Mouse (Mus musculus): Measurements from ENCODE around the gene Crygn. TPM values are rescaled to one million over a fixed set of nuclear protein-coding genes. Genes with fewer than 3 reads are reported as not detected.

Crygn gene
- polyA plus RNA-seq, 1 experiment: not detected

DNA sequence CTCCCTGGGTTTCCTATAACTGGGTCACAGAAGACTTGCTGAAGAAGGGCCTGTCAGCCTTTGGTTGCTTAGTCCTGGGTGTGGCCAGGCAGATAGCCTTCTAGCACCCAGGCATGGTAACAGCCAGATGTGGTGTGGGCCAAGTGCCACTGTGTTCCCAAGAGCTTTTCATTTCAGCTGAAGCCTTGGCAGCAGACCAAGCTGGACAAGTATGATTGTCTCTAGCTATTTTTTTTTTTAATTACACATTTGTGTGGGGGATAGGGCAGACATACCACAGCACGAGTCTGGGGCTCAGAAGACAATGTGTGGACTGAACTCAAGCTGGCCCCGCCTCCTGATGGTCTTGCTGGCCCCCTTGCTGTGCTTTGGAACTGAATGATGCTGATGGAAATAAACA is 47.8 kb downstream of the Crygn start:
- 80% methylated on average over 2 of the region's 2 CpGs for WGBS
- Histone ChIP-seq H3K4me3 (ENCODE audit: low read depth, low read length) (no peak overlapping the region), H3K27me3 (ENCODE audit: control insufficient read depth, insufficient read depth, low read length) (no peaks in the 10 kb centered on the region), H3K36me3 (ENCODE audit: control insufficient read depth, insufficient read depth, low read length) (peaks cover 55% of the 10 kb centered on the region), H3K27ac (ENCODE audit: insufficient read depth, low read depth, low read length) (no peak overlapping the region), H3K4me1 (ENCODE audit: control insufficient read depth, insufficient read depth, insufficient read length, low read length) (no peaks in the 10 kb centered on the region)
- no peak for TF ChIP-seq CTCF (IDR thresholded peaks at IDR 0.05; ENCODE audit: extremely low read depth, insufficient read length, insufficient replicate concordance, low read depth, low read length)
- no peak for TF ChIP-seq POLR2A (IDR thresholded peaks at IDR 0.05; ENCODE audit: low read depth, low read length)

DNA sequence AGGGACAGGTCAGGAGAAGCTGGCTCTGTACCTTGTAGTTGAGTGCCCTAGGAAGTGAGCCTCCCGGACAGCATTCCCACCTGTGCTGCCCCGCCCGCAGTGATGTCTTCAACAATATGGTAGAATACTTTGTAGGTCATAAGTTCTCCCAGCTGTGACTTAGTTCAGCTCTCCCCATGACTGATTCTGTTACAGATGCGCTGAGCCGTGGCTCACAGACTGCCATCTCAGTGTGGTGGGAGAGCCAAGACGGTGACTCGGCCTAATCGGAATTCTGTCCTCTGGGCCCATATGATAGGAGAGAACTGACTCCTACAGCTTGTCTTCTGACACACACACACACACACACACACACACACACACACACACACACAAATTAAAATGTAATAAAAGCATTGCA is 53.2 kb downstream of the Crygn start:
- Histone ChIP-seq H3K36me3 (ENCODE audit: control insufficient read depth, insufficient read depth, low read length) (peaks cover 88% of the 10 kb centered on the region), H3K4me3 (ENCODE audit: low read depth, low read length) (no peak overlapping the region), H3K27ac (ENCODE audit: insufficient read depth, low read depth, low read length) (no peak overlapping the region), H3K4me1 (ENCODE audit: control insufficient read depth, insufficient read depth, insufficient read length, low read length) (no peaks in the 10 kb centered on the region), H3K27me3 (ENCODE audit: control insufficient read depth, insufficient read depth, low read length) (no peaks in the 10 kb centered on the region)
- TF ChIP-seq CTCF (IDR thresholded peaks at IDR 0.05; ENCODE audit: extremely low read depth, insufficient read length, insufficient replicate concordance, low read depth, low read length) (no peak), POLR2A (IDR thresholded peaks at IDR 0.05; ENCODE audit: low read depth, low read length) (no peak)
- WGBS: 91% methylated on average over 8 of the region's 8 CpGs

DNA sequence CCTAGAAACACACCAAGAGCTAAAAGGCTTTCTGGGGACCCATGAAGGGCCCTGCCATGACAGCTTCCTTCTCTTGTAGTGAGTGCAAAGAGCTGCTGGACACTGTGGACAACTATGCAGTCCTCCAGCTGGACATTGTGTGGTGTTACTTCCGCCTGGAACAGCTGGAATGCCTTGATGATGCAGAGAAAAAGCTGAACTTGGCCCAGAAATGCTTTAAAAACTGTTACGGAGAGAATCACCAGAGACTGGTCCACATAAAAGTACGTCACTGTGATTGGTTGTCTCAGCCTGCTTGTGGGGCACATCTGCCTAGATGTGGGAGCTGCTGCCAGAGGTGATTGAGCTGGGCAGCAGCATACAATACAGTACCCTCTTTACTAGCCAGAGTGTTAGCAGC is 56.5 kb downstream of the Crygn start:
- H3K4me1 ChIP-seq (ENCODE audit: control insufficient read depth, insufficient read depth, insufficient read length, low read length): no peaks in the 10 kb centered on the region
- no peak overlapping the region for H3K4me3 ChIP-seq (ENCODE audit: low read depth, low read length)
- H3K27ac ChIP-seq (ENCODE audit: insufficient read depth, low read depth, low read length): no peak overlapping the region
- H3K36me3 ChIP-seq (ENCODE audit: control insufficient read depth, insufficient read depth, low read length): peaks cover 84% of the 10 kb centered on the region
- no peak for TF ChIP-seq POLR2A (IDR thresholded peaks at IDR 0.05; ENCODE audit: low read depth, low read length)
- no peak for TF ChIP-seq CTCF (IDR thresholded peaks at IDR 0.05; ENCODE audit: extremely low read depth, insufficient read length, insufficient replicate concordance, low read depth, low read length)
- no peaks in the 10 kb centered on the region for H3K27me3 ChIP-seq (ENCODE audit: control insufficient read depth, insufficient read depth, low read length)
- WGBS: 87% methylated on average over 3 of the region's 3 CpGs

Other genes with a start within 250 kb of the Crygn start
- not detected in 2 replicates for gene Gbx1, start 230.8 kb downstream of the Crygn start, polyA plus RNA-seq (2012; rRNA removed)
- gene Asb10, start 217.0 kb downstream of the Crygn start, polyA plus RNA-seq (2012; rRNA removed): 0.42 and 0.47 TPM in 2 replicates
- not detected in 2 replicates for gene 4931409K22Rik, start 201.2 kb downstream of the Crygn start, polyA plus RNA-seq (2012; rRNA removed)
- 20.4 and 32.3 TPM in 2 replicates for gene Abcf2, start 180.5 kb downstream of the Crygn start, polyA plus RNA-seq (2012; rRNA removed)
- 19.9 and 25.7 TPM in 2 replicates for gene Chpf2, start 171.3 kb downstream of the Crygn start, polyA plus RNA-seq (2012; rRNA removed)
- gene Smarcd3, start 133.6 kb downstream of the Crygn start, polyA plus RNA-seq (2012; rRNA removed): 8.5 and 9.0 TPM in 2 replicates
- gene Nub1, start 72.5 kb downstream of the Crygn start, polyA plus RNA-seq (2012; rRNA removed): 15.4 and 44.1 TPM in 2 replicates
- 1.3 and 2.5 TPM in 2 replicates for gene Wdr86, start 27.3 kb downstream of the Crygn start, polyA plus RNA-seq (2012; rRNA removed)
- 10.7 and 17.3 TPM in 2 replicates for gene Rheb, start 84.6 kb upstream of the Crygn start, polyA plus RNA-seq (2012; rRNA removed)

Data from small intestine, adult 2 months (tissue).